Mouse (Mus musculus) layer of hippocampus, adult 9-11 months (tissue): ENCODE measurements around the gene Tmem63a.
"Not testable (repeated sequence)": the region's sequence is repeated elsewhere in the genome, so short reads cannot be mapped to it uniquely, and the experiment has no call there.

Experiments used
- DNase-seq: peaks from one replicate; pipeline ENCODE4 v3.0.0; 2022

The Tmem63a gene

GRCm38 (mm10) chr1:180942166-180943031 is at the start of gene Tmem63a:
Gene Tmem63a, plus strand, starts transcription at chr1:180942344.
- DNase-seq, result peak; percentile 63

- no peak for DNase-seq
Measured at GRCm38 (mm10) chr1:180892808-180893207, 49.3 kb upstream of the Tmem63a start, which contains the start of gene Lefty2. Gene Lefty2, plus strand, starts transcription at chr1:180893108.

- DNase-seq, result not testable (repeated sequence)
Measured at GRCm38 (mm10) chr1:180894088-180894987, 47.8 kb upstream of the Tmem63a start.

- DNase-seq, result no peak
Measured at GRCm38 (mm10) chr1:180901107-180901506, 41.0 kb upstream of the Tmem63a start.

- no peak for DNase-seq
Measured at GRCm38 (mm10) chr1:180902915-180903314, 39.2 kb upstream of the Tmem63a start.

GRCm38 (mm10) chr1:180903666-180904038 is 38.5 kb upstream of the Tmem63a start:
- DNase-seq, result no peak

GRCm38 (mm10) chr1:180904039-180904814 is 37.9 kb upstream of the Tmem63a start, which contains the start of gene Pycr2:
Gene Pycr2, plus strand, starts transcription at chr1:180904293.
- DNase-seq, result peak; percentile 94

GRCm38 (mm10) chr1:180904815-180905080 is 37.4 kb upstream of the Tmem63a start:
- DNase-seq, result no peak

GRCm38 (mm10) chr1:180905307-180905706 is 36.8 kb upstream of the Tmem63a start:
- no peak for DNase-seq

- no peak for DNase-seq
Measured at GRCm38 (mm10) chr1:180905876-180906275, 36.3 kb upstream of the Tmem63a start.

GRCm38 (mm10) chr1:180906461-180907147 is 35.5 kb upstream of the Tmem63a start:
- no peak for DNase-seq

GRCm38 (mm10) chr1:180911138-180911537 is 31.0 kb upstream of the Tmem63a start:
- DNase-seq, result no peak

- DNase-seq, result no peak
Measured at GRCm38 (mm10) chr1:180911653-180912287, 30.4 kb upstream of the Tmem63a start.

- DNase-seq, result no peak
Measured at GRCm38 (mm10) chr1:180912792-180913191, 29.4 kb upstream of the Tmem63a start.

GRCm38 (mm10) chr1:180913797-180914196 is 28.3 kb upstream of the Tmem63a start:
- no peak for DNase-seq

- DNase-seq, result no peak
Measured at GRCm38 (mm10) chr1:180916425-180916824, 25.7 kb upstream of the Tmem63a start.

GRCm38 (mm10) chr1:180917053-180917452 is 25.1 kb upstream of the Tmem63a start:
- DNase-seq, result no peak

GRCm38 (mm10) chr1:180919686-180920085 is 22.5 kb upstream of the Tmem63a start:
- no peak for DNase-seq

- DNase-seq, result peak; percentile 42
Measured at GRCm38 (mm10) chr1:180922273-180923048, 19.7 kb upstream of the Tmem63a start.

- DNase-seq, result no peak
Measured at GRCm38 (mm10) chr1:180924737-180925136, 17.4 kb upstream of the Tmem63a start.

- no peak for DNase-seq
Measured at GRCm38 (mm10) chr1:180926286-180926685, 15.9 kb upstream of the Tmem63a start.
